Mouse (Mus musculus) embryonic fibroblast, embryonic 13.5 days (primary cell): Measurements from ENCODE around the gene Copg2.

Experiments used
- CTCF ChIP-seq: IDR thresholded peaks from 2 replicates; pipeline ENCODE4 v1.5.1; 2011; ENCODE audit warnings: mild to moderate bottlenecking, control low read depth, low read length, moderate library complexity, borderline replicate concordance; ENCODE audit not compliant: insufficient read depth
- POLR2A ChIP-seq: IDR thresholded peaks from 2 replicates; pipeline ENCODE4 v1.6.1; 2011; ENCODE audit warnings: low read depth, mild to moderate bottlenecking, control low read depth, low read length, moderate library complexity

- TF ChIP-seq POLR2A = no peak
- no peak for TF ChIP-seq CTCF
Measured at GRCm38 (mm10) chr6:30710371-30711364, 185.9 kb downstream of the Copg2 start.
